Mouse (Mus musculus) large intestine, adult 2 months (tissue): ENCODE measurements at regions not wholly inside any gene's neighbourhood (a gene's known extent, or its start where the extent isn't known, plus 50 kb on each side); places are given as distances from the start of the nearest gene placed in this dataset.
"Not testable (repeated sequence)": the region's sequence is repeated elsewhere in the genome, so short reads cannot be mapped to it uniquely, and the experiment has no call there.

ENCODE experiments used
- DNase-seq: peaks from one replicate; pipeline ENCODE4 v3.0.0-alpha.2; 2012; ENCODE audit warnings: low read depth, low spot score
- WGBS: fragments of 180-500 bp; shearing (Covaris S2); methylation state at CpG from one replicate; pipeline ENCODE4 v1.1.7; 2018; 5-methylcytosine and 5-hydroxymethylcytosine counted together

GRCm38 (mm10) chr12:10445738-10446137 lies 55.2 kb downstream of the Rdh14 start:
- 42% methylated on average over 1 of the region's 1 CpGs for WGBS
- DNase-seq, result no peak

DNA sequence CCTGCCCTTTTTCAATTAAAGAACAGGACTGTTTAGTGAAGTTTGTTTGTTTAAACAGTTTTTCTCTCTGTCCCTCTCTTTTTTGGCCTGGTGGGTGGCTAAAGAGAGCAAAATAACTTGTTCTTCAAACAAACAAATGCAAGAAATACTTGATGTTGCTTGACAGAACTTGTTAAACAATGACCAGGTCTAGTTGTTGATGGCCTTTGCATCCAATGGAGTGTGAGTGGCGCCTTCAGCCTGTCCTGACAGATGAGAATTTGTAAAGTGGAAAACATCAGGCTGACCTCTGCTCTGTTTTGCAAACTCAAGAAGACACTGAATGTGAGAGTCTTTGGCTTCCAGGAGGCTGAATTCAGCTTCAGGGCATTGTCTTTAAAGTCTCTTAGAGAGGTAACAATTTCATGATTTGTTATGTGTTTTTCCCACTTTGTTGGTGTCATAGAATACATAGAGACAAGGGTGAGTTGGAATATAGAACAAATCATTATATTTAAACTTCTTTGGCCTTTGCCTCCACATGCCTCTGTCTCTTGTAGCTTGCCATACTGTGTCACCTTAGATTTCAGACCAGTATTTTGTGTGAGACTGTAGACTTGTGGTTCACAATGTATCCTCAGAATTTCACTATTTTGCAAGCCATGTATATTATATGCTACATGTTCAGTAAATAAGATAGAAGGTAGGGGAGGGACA lies 67.5 kb downstream of the Rdh14 start:
- 75% methylated on average over 1 of the region's 1 CpGs for WGBS
- no peak for DNase-seq

GRCm38 (mm10) chr12:10461796-10462195 lies 71.2 kb downstream of the Rdh14 start:
- no peak for DNase-seq
- 75% methylated on average over 7 of the region's 7 CpGs for WGBS

DNA sequence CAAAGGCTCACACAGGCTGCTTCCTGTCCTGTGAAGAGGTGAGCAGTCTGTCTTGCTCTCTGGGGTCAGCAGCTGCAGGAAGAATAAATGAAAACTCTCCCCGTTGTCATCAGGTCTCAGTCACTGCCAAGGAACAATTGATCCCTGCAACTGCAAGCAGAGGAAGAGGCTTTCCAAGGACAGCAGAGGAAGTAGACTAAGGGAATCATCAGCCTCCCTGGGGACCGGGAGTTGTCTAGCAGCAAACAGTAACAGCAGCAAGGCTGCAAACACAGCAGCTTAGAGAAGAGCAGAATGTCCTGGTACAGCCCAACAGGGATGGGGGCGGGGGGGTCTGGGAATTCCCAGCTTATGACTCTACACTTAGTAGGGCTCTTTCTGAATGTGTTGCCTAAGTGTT lies 72.4 kb downstream of the Rdh14 start:
- 40% methylated on average over 3 of the region's 3 CpGs for WGBS
- DNase-seq, result no peak

DNA sequence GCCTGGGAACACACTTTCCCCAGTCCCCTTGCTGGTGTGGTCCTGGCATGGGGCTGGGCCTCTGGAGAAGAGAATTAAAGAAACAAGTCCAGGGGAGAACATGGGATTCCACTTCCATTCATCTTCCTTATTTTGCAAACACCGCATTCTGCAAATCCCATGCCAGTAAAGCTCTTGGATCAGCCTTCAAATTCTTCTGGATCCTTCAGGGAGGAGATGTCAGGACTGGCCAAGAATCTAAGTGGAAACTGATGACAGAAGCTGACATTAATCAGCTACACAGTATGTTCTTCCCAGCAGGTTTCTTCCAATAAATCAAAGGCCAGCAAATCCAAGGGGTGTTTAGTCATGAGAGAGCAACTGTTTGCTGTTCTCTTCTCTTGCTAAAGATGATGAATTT lies 83.4 kb downstream of the Rdh14 start:
- 71% methylated on average over 1 of the region's 1 CpGs for WGBS
- DNase-seq, result no peak

GRCm38 (mm10) chr12:10480781-10481180 lies 90.2 kb downstream of the Rdh14 start:
- DNase-seq, result no peak
- 32% methylated on average over 1 of the region's 1 CpGs for WGBS

- DNase-seq, result no peak
- WGBS, result 73% methylated on average over 4 of the region's 4 CpGs
These were observed 91.9 kb downstream of the Rdh14 start for GRCm38 (mm10) chr12:10482294-10483010.

- DNase-seq, result no peak
These were observed 116.1 kb downstream of the Rdh14 start for GRCm38 (mm10) chr12:10506721-10507120.

GRCm38 (mm10) chr12:10513526-10513925 lies 123.0 kb downstream of the Rdh14 start:
- 67% methylated on average over 5 of the region's 5 CpGs for WGBS
- DNase-seq, result no peak

DNA sequence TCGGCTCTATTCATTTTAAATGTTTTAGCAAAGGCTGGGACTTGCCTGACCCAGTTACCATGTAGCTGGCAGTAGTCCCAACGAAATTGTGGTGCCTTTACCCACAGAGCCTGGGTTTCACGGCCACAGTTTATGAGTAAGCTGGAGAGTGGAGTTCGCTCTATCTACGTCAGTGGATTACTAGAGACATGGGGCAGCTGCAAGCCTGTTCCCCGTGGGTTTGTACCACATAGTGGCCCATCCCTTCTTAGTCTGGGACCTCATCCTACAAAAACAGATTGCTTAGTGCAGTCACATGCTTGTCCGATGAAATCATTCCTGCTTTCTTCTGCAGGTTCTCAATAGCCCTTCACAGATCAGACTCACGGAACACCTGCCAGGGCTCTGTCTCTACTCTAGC lies 123.7 kb downstream of the Rdh14 start:
- 52% methylated on average over 8 of the region's 8 CpGs for WGBS
- no peak for DNase-seq

- no peak for DNase-seq
- WGBS, result 45% methylated on average over 7 of the region's 7 CpGs
These were observed 134.1 kb downstream of the Rdh14 start for GRCm38 (mm10) chr12:10524509-10525286.

GRCm38 (mm10) chr12:10525934-10526333 lies 135.4 kb downstream of the Rdh14 start:
- no peak for DNase-seq
- 75% methylated on average over 4 of the region's 4 CpGs for WGBS

DNA sequence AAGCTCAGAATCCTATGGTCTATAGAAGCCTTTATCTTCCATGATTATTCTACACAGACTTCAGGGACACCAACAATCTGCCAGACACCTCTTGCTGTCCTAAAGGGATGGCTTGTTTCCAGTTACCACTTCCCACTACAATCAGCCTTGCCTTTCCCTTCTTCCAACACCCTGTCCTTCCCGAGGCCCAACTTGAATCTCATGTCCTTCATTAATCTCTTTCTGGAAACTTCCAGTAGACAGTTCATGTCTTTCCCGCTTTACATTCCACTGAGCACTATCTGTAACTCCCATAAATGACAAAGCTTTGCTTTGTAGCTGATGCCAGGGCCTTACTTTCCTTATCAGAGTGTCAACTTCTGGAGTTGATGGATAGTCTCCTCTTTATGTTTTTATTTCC lies 138.5 kb downstream of the Rdh14 start:
- WGBS, result 73% methylated on average over 2 of the region's 2 CpGs
- DNase-seq, result no peak

GRCm38 (mm10) chr12:10530996-10531395 lies 140.4 kb downstream of the Rdh14 start:
- 60% methylated on average over 3 of the region's 3 CpGs for WGBS
- no peak for DNase-seq

- DNase-seq, result no peak
- WGBS, result 86% methylated on average over 6 of the region's 6 CpGs
These were observed 143.4 kb downstream of the Rdh14 start for GRCm38 (mm10) chr12:10533971-10534370.

DNA sequence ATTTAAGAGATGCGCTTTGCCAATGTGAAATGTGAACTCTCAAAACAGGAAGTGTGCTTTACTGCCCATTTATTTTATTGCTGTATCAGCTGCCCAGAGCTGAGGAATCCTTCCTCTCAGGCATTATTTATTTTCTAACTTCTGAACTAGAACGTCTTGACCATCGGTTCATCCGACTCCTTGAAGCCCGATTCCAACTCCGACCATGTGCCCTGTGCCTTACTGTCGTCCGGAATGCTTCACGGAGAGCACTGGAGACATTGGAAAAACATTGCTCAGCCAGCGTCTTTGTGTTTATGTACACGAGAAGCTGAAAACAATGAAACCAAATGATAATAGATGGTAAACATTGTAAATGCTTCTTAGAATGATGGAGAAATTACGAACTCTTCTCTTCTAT lies 145.7 kb downstream of the Rdh14 start:
- DNase-seq, result no peak
- WGBS, result 51% methylated on average over 12 of the region's 12 CpGs

- DNase-seq, result peak; percentile 22
- WGBS, result 1% methylated on average over 4 of the region's 4 CpGs
These were observed 146.5 kb downstream of the Rdh14 start for GRCm38 (mm10) chr12:10537069-10537468.

- WGBS, result 32% methylated on average over 1 of the region's 1 CpGs
- no peak for DNase-seq
These were observed 159.1 kb downstream of the Rdh14 start for GRCm38 (mm10) chr12:10549481-10550201.

- WGBS, result 83% methylated on average over 1 of the region's 1 CpGs
- not testable (repeated sequence) for DNase-seq
These were observed 164.1 kb downstream of the Rdh14 start for GRCm38 (mm10) chr12:10554701-10555100.

- no peak for DNase-seq
- WGBS, result 49% methylated on average over 1 of the region's 1 CpGs
These were observed 172.4 kb downstream of the Rdh14 start for GRCm38 (mm10) chr12:10562966-10563365.
